Mouse (Mus musculus): ENCODE measurements at regions not wholly inside any gene's neighbourhood (a gene's known extent, or its start where the extent isn't known, plus 50 kb on each side); places are given as distances from the start of the nearest gene placed in this dataset.
"Not testable (repeated sequence)": the region's sequence is repeated elsewhere in the genome, so short reads cannot be mapped to it uniquely, and the experiment has no call there.

DNA sequence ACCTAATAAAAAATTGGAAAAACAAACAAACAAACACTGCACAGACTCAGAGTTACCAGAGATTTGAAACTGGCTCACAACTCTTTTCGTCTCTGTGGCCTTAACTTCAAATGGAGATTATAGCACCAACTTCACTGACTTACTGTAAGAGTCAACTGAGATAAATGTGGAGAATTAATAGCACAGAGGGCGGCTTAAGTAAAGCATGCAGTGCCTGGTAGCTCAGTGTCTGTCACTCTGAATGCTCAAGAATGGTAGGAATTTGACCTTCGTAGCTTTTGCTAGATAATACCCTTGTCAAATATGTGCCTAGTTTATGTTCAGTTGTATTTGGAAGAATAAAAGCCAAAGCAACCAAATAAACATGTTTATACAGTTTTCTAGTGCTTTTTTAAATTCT, 558.4 kb upstream of the 2610301B20Rik start:
- DNase-seq (ENCODE audit: low read depth, low spot score), result no peak
- Histone ChIP-seq H3K36me3 (ENCODE audit: control insufficient read depth, insufficient read depth, low read length, poor library complexity, severe bottlenecking) (no peaks in the 10 kb centered on the region), H3K27me3 (ENCODE audit: control insufficient read depth, insufficient read depth, low read length, poor library complexity, severe bottlenecking) (no peaks in the 10 kb centered on the region)

DNA sequence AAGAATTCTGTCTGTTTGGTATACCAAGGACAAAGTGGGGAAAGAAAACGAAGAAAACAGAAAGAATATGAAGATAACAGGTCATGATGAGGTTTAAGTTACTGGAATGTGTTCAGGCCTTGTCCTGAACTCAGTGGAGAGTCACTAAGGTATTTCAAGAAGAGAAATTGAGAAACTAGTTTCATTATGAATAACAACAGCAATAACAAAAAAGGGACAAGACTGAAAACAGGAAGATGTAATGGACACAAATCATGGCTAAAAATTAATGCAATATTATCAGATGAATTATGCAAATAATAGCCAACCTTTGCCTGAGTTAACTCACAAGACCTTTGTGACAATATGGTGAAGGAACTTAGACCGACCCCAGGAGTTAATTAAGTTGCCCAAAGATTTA, 530.2 kb upstream of the 2610301B20Rik start:
- Histone ChIP-seq H3K27me3 (ENCODE audit: control insufficient read depth, insufficient read depth, low read length, poor library complexity, severe bottlenecking) (no peaks in the 10 kb centered on the region), H3K36me3 (ENCODE audit: control insufficient read depth, insufficient read depth, low read length, poor library complexity, severe bottlenecking) (no peaks in the 10 kb centered on the region)

DNA sequence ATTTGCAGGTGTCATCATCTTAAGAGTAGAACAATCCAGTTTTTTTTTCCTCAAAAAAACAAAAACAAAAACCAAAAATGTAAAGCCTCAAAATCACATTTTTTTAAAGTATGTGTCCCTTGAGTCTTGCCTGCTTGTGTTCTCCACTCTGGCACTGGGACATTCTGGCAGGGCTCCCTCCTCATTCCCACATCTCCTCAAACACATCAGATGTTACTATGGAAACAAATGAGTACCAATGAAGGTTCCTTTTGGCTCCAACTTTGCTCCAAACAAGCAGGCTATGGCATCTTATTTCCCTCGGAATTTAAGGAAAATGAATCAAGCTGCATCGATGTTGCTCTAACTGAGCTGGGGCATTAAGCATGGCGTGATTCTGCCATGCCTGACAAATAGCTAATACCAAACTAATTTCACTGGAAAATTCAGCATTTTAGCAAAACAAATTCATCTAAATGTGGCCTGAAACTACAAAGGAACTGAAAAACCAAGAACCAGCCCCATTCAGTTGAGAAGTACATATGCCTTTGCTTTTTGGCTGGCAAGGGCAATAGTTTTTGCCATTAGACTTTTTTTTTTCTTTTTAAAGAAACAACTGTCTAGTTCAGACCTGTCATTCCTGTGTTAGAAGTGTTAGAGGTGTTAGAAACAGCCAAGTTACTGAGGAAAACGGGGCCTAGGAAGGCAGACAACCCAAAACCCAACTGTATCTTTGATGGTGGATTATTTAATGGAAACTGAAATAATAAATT, 522.2 kb upstream of the 2610301B20Rik start:
- Histone ChIP-seq H3K36me3 (ENCODE audit: control insufficient read depth, insufficient read depth, low read length, poor library complexity, severe bottlenecking) (no peaks in the 10 kb centered on the region), H3K27me3 (ENCODE audit: control insufficient read depth, insufficient read depth, low read length, poor library complexity, severe bottlenecking) (no peaks in the 10 kb centered on the region)
- no peak for DNase-seq (ENCODE audit: low read depth, low spot score)

More for the DNA sequence above, 530.2 kb upstream of the 2610301B20Rik start:
- no peak for DNase-seq (ENCODE audit: low read depth, low spot score)

DNA sequence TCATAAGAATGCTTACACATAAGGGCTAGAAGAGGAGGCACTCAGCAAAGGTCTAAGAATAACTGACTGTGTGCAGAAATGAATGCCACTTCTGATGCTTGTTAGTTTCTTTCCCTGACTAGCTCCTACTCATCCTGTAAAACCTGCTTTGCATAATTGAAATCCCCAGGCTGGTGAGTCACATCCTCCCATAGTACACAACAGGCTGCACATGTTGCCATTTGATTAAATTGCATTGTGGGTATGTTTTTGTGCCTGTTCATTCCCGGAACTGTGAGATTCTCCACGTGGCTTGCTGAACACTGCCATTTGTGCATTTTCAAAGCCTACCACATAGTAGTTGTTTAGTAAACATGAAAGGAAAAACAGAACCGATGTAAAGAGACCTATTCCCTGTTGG, 516.7 kb upstream of the 2610301B20Rik start:
- no peaks in the 10 kb centered on the region for H3K27me3 ChIP-seq (ENCODE audit: control insufficient read depth, insufficient read depth, low read length, poor library complexity, severe bottlenecking)
- H3K36me3 ChIP-seq (ENCODE audit: control insufficient read depth, insufficient read depth, low read length, poor library complexity, severe bottlenecking), result no peaks in the 10 kb centered on the region
- DNase-seq (ENCODE audit: low read depth, low spot score), result no peak

DNA sequence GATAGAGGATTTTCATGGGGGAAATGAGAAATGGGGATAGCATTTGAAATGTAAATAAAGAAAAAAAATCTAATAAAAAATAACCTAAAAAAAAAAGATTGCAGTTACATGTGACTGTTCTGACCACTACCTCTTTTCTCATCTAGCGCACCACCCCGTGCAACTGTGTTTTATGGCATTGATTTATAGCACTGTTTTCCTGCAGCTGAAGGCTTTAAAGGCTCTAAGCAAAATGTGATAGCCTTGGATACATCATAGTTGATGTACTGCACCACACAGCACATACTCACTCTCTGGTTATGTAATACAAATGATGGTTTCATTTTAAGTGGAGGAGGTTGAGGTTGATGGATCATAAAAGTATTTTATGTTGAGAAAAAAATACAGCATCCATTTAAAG, 484.5 kb upstream of the 2610301B20Rik start:
- DNase-seq (ENCODE audit: low read depth, low spot score), result no peak
- no peaks in the 10 kb centered on the region for H3K27me3 ChIP-seq (ENCODE audit: control insufficient read depth, insufficient read depth, low read length, poor library complexity, severe bottlenecking)
- H3K36me3 ChIP-seq (ENCODE audit: control insufficient read depth, insufficient read depth, low read length, poor library complexity, severe bottlenecking), result no peaks in the 10 kb centered on the region

DNA sequence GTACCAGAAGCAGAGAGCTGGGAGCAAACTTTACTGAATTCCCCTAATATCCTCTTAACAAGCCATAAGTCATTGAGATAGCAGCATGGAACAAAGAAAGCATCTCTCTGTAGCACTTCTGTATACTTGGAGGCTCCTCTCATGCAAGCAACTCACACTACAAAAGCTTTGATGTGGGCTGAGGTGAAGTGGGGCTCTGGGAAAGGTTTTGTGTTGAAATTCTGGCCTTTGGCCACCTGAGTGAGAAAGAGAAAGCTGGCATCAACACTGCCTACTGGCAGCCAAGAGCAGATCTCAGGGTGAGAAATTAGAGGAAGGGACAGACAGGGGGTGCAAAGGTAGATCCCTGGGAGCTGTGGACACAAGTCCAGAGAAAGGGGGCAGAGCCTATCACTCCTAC, 477.0 kb upstream of the 2610301B20Rik start:
- H3K36me3 ChIP-seq (ENCODE audit: control insufficient read depth, insufficient read depth, low read length, poor library complexity, severe bottlenecking), result no peaks in the 10 kb centered on the region
- H3K27me3 ChIP-seq (ENCODE audit: control insufficient read depth, insufficient read depth, low read length, poor library complexity, severe bottlenecking), result no peaks in the 10 kb centered on the region
- DNase-seq (ENCODE audit: low read depth, low spot score), result no peak

DNA sequence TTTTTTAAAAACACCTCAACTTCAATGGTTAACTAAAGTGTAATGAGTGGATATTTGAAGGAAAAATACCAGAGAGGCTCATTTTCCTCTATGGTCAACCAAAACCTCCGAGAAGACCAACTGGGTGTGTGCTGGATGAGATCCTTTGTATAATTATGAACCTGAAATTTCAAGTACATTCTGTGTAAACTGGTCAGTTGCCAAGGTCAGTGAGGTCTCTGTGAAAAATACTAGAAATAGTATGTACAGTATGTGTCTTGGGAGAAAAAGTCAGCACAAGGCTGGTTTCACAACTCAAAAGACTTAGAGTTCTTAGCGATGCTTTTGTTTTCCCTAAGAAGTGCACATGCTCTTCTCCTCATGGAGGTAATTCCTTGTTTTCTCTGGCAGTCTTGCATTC, 476.2 kb upstream of the 2610301B20Rik start:
- H3K27me3 ChIP-seq (ENCODE audit: control insufficient read depth, insufficient read depth, low read length, poor library complexity, severe bottlenecking), result no peaks in the 10 kb centered on the region
- DNase-seq (ENCODE audit: low read depth, low spot score), result no peak

DNA sequence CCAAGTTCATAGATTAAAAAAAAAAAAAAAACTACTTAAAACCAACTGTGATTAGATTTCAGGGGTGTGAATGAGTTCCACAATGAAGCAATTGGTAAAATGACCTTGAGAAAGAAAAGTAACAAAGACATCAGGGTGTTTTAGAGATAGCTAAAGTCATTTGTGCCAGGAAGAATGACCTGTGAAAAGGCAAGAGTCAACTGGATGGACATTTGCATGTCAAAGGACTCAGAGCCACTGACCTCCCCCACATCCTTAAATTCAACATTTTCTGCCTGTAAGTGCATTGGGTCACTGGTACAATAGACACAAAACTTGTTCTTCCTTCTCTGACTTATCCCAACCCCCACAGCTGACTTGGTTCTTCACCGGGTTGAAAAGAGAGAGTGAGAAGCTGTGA, 474.6 kb upstream of the 2610301B20Rik start:
- Histone ChIP-seq H3K27me3 (ENCODE audit: control insufficient read depth, insufficient read depth, low read length, poor library complexity, severe bottlenecking) (no peaks in the 10 kb centered on the region), H3K36me3 (ENCODE audit: control insufficient read depth, insufficient read depth, low read length, poor library complexity, severe bottlenecking) (no peaks in the 10 kb centered on the region)
- no peak for DNase-seq (ENCODE audit: low read depth, low spot score)

More for the DNA sequence above, 476.2 kb upstream of the 2610301B20Rik start:
- H3K36me3 ChIP-seq (ENCODE audit: control insufficient read depth, insufficient read depth, low read length, poor library complexity, severe bottlenecking), result no peaks in the 10 kb centered on the region

DNA sequence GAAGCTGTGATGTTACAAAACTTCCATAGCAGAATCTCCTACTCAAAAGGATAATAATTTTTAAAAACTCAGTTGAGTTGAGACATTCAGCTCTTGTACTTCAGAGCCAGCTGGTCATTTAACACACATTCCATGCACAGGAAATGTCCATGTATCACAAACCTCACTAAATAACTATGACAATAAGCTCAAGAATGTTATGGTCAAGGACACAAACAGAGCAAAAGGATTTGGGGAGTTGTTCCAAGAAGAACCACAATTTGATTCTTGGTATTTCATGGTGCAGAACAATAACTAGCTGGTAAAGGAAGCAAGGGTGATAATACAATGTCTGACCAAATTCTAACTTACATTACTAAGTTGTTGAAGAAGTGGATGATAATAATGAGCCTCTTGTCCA, 471.4 kb upstream of the 2610301B20Rik start:
- no peaks in the 10 kb centered on the region for H3K36me3 ChIP-seq (ENCODE audit: control insufficient read depth, insufficient read depth, low read length, poor library complexity, severe bottlenecking)
- no peaks in the 10 kb centered on the region for H3K27me3 ChIP-seq (ENCODE audit: control insufficient read depth, insufficient read depth, low read length, poor library complexity, severe bottlenecking)
- DNase-seq (ENCODE audit: low read depth, low spot score), result no peak

DNA sequence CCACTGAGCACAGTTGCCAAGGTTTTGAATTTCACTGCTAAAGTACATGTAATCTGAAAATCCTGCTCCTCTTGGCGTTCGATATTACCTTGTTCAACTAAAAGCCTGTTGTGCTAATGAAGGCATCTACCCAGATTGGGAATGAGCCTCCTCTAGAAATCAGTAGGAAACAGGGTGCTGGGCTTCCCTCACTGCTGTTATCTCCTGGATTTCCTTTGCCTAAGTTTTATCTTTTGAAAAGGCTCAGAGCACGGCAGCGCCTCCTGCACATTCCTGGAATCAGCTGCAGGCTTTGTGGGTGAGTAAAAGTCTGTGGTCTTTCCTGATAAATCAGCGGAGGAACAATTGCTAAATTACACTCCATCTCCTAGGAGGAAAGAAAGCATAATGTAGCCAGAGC, 469.9 kb upstream of the 2610301B20Rik start:
- no peaks in the 10 kb centered on the region for H3K36me3 ChIP-seq (ENCODE audit: control insufficient read depth, insufficient read depth, low read length, poor library complexity, severe bottlenecking)
- H3K27me3 ChIP-seq (ENCODE audit: control insufficient read depth, insufficient read depth, low read length, poor library complexity, severe bottlenecking), result no peaks in the 10 kb centered on the region
- no peak for DNase-seq (ENCODE audit: low read depth, low spot score)

DNA sequence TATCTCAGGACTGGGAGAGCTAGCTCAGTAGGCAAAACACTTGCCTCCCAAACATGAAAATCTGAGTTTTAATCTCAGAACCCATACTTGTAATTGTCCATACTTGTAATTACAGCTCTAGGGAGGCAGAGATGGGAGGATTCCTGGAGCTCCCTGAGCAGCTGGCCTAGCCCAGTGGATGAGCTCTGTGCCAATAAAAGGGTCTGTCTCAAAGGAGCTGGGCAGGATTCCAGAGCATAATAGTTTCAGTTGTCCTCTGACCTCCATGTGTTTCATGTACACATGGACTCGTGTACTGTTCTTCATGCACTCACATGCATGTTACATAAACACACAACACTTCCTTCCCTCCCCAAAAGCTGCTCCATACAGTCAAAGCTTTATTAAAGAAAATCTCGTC, 469.2 kb upstream of the 2610301B20Rik start:
- no peak for DNase-seq (ENCODE audit: low read depth, low spot score)
- no peaks in the 10 kb centered on the region for H3K36me3 ChIP-seq (ENCODE audit: control insufficient read depth, insufficient read depth, low read length, poor library complexity, severe bottlenecking)
- no peaks in the 10 kb centered on the region for H3K27me3 ChIP-seq (ENCODE audit: control insufficient read depth, insufficient read depth, low read length, poor library complexity, severe bottlenecking)

DNA sequence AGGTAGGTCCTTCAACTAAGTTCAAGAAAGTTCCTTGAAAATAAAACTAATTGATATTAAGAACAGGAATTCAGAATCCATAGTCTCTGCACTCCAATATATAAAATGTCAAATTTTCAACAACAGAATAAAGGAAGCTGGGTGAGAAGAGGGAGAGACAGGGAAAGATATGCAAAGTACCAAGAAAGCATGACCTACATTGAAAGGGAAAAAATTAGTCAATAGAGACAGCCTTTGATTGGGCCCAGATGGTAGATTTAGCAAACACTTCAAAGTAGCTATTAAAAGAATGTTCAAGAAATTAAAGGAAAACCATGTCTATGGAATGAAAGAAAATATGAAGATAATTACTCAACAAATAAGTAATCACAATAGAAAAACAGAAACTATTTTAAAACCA, 460.0 kb upstream of the 2610301B20Rik start:
- H3K27me3 ChIP-seq (ENCODE audit: control insufficient read depth, insufficient read depth, low read length, poor library complexity, severe bottlenecking), result no peaks in the 10 kb centered on the region
- H3K36me3 ChIP-seq (ENCODE audit: control insufficient read depth, insufficient read depth, low read length, poor library complexity, severe bottlenecking), result no peaks in the 10 kb centered on the region
- no peak for DNase-seq (ENCODE audit: low read depth, low spot score)

DNA sequence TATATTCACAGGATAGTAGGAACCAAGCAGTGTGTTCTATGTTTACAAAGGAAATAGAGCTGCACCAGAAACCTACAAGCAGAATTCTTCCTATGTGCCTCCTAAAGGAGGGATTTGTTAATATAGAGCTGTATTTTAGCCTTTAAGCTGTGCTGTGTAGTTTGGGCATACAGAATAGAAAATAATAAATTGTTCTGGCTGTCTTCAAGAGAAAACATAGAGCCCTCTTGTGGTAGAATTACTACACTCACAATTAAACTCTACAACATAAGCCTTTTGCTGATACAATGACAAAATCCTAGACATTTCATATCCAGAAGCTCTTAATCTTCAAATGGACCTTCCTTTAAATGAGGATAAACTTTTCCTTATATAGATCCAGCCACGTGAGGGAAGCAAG, 452.9 kb upstream of the 2610301B20Rik start:
- Histone ChIP-seq H3K36me3 (ENCODE audit: control insufficient read depth, insufficient read depth, low read length, poor library complexity, severe bottlenecking) (no peaks in the 10 kb centered on the region), H3K27me3 (ENCODE audit: control insufficient read depth, insufficient read depth, low read length, poor library complexity, severe bottlenecking) (no peaks in the 10 kb centered on the region)
- DNase-seq (ENCODE audit: low read depth, low spot score), result no peak

DNA sequence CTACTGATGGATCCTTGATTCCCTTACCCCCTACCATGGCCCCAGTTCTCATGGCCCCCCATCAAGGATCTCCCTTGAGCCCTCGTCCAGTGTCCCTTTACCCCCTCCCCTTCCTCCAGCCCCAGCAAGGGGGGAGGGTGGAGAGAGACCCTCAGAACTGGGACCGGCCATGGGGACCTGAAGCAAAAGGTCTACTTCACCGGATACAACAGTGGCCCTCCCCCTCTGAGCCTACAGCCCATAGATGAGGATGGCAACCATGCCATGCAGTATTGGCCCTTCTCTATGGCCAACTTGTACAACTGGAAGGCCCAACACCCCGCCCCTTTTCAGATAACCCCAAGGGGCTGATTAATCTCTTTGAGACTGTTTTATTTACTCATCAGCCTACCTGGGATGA, 439.9 kb upstream of the 2610301B20Rik start:
- H3K27me3 ChIP-seq (ENCODE audit: control insufficient read depth, insufficient read depth, low read length, poor library complexity, severe bottlenecking), result no peaks in the 10 kb centered on the region

DNA sequence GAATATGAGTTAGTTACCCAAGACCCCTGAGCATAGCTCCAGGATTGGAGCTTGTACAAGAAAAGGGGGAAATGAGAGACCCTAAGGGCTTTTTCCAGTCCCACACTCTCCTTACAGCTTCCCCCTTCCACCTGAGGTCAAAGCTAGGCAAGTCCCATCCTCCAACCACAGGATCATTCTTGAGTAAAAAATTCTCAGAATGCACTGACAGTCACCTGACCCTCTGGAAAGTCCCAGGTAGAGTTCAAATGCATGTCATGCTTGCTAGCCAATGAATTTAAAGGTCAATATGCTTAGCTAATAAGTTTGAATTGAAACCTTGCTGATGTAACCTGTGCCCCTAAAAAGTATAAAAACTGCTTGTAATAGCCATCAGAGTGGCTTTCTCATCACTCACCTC, 434.4 kb upstream of the 2610301B20Rik start:
- H3K36me3 ChIP-seq (ENCODE audit: control insufficient read depth, insufficient read depth, low read length, poor library complexity, severe bottlenecking); DNase-seq (ENCODE audit: low read depth, low spot score); H3K27me3 ChIP-seq (ENCODE audit: control insufficient read depth, insufficient read depth, low read length, poor library complexity, severe bottlenecking): not testable (repeated sequence)

More for the DNA sequence above, 439.9 kb upstream of the 2610301B20Rik start:
- no peaks in the 10 kb centered on the region for H3K36me3 ChIP-seq (ENCODE audit: control insufficient read depth, insufficient read depth, low read length, poor library complexity, severe bottlenecking)
- no peak for DNase-seq (ENCODE audit: low read depth, low spot score)

DNA sequence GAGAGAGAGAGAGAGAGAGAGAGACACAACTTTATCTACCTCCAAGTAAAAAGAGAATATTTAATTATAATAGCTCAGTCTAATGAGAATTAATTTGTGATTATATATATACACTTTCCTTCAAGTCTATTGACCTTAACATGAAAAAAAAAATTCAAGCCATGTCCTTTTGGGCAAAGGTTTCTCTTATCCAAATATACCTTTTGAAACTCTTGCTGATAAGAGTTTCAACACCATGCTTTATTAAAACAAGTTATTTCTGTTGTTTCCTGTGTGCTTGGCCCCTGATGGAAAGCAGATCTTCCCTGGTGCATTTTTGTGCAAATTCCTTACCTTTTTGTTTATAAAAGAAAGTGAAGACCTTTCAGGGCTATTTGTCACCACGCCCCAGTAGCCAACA, 414.7 kb upstream of the 2610301B20Rik start:
- H3K36me3 ChIP-seq (ENCODE audit: control insufficient read depth, insufficient read depth, low read length, poor library complexity, severe bottlenecking), result no peaks in the 10 kb centered on the region
- DNase-seq (ENCODE audit: low read depth, low spot score), result no peak
- no peaks in the 10 kb centered on the region; the same call in 1 of the 2 replicates for H3K27me3 ChIP-seq (ENCODE audit: control insufficient read depth, insufficient read depth, low read length, poor library complexity, severe bottlenecking)
